Mouse (Mus musculus) G1E (cell line): ENCODE measurements around the gene Slc15a1. TPM values are rescaled to one million over a fixed set of nuclear protein-coding genes. Genes with fewer than 3 reads are reported as not detected.

Experiments
- ATAC-seq: 2 replicates; pipeline ENCODE4 v1.8.0; 2016; ENCODE audit warnings: mild to moderate bottlenecking; ENCODE audit not compliant: insufficient number of reproducible peaks, poor library complexity, low FRiP score, severe bottlenecking; ENCODE audit errors: extremely low read depth
- DNase-seq: peaks from one replicate; pipeline ENCODE4 v3.0.0; 2012; ENCODE audit warnings: low spot score
- H3K27me3 ChIP-seq: 2 replicates; pipeline ENCODE4 v1.6.1; 2012; ENCODE audit warnings: mild to moderate bottlenecking, low read length, inconsistent platforms; ENCODE audit not compliant: insufficient read depth
- H3K36me3 ChIP-seq: replicated peaks from 2 replicates; pipeline ENCODE3; 2012; ENCODE audit warnings: mild to moderate bottlenecking, inconsistent platforms
- H3K4me1 ChIP-seq: 2 replicates; pipeline ENCODE4 v1.6.1; 2012; ENCODE audit warnings: low read depth, low read length, inconsistent platforms, mixed read lengths; ENCODE audit not compliant: insufficient read depth
- H3K4me3 ChIP-seq: 2 replicates; pipeline ENCODE4 v1.5.1; 2012; ENCODE audit warnings: low read depth, mild to moderate bottlenecking, inconsistent platforms, low read length, moderate library complexity, mixed read lengths
- H3K9me3 ChIP-seq: replicated peaks from 2 replicates; pipeline ENCODE4 v1.6.1; 2012; ENCODE audit warnings: inconsistent platforms
- CTCF ChIP-seq: IDR thresholded peaks from 2 replicates; pipeline ENCODE4 v1.5.1; 2012; ENCODE audit warnings: low read depth, low read length, inconsistent platforms, mixed read lengths
- GATA1 ChIP-seq: IDR thresholded peaks from 2 replicates; pipeline ENCODE4 v1.6.1; 2012; ENCODE audit warnings: borderline replicate concordance, low read length, inconsistent platforms, mixed read lengths
- GATA2 ChIP-seq: IDR thresholded peaks from 2 replicates; pipeline ENCODE4 v1.6.1; 2012; ENCODE audit warnings: low read depth, low read length, inconsistent platforms, borderline replicate concordance
- POLR2AphosphoS5 ChIP-seq: IDR thresholded peaks from 2 replicates; pipeline ENCODE4 v1.6.1; 2012; ENCODE audit warnings: low read depth, low read length, inconsistent platforms; ENCODE audit not compliant: insufficient replicate concordance
- TAL1 ChIP-seq: conservative IDR thresholded peaks from 2 replicates; pipeline ENCODE4 v1.6.1; 2012; ENCODE audit warnings: low read depth, low read length, inconsistent platforms, mixed read lengths
- polyA plus RNA-seq: library from polyadenylated mRNA; stranded (reverse); fragments of >175 nt; gene quantifications from 2 replicates; pipeline ENCODE4 v1.2.3, GENCODE M21; 2012
- total RNA-seq, 2 experiments: library from RNA; stranded (forward) in 1 of 2; stranded (reverse) in 1 of 2; fragments of 200-1000 nt in 1 of 2; fragments of >200 nt in 1 of 2; fragmentation: Nextera tagmentation in 1 of 2; gene quantifications; 2 replicates each; pipeline ENCODE4 v1.2.3; 2014 to 2017

Slc15a1 gene
- total and polyA plus RNA-seq, 3 experiments, result 0.05 TPM; not detected in 2

DNA sequence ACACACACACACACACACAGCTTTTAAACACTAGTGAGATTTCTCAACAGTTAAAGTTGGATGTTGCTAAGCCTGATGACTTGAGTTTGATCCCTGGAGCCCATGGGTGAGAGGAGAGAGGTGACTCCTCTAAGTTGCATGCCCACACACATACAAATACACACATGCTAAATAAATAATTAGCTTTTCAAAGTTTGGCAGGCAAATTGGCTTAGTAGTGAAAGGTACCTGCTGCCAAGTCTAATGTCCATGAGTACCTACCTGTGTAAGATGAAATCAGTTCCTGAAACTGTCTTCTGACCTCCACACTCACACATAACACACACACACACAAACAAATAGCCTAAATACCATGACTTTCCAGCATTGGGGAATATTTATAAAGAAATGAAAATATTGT lies 35.5 kb downstream of the Slc15a1 start:
- ATAC-seq, result no peak
- Histone ChIP-seq H3K27me3 (no peaks in the 10 kb centered on the region), H3K4me3 (no peak overlapping the region), H3K36me3 (no peaks in the 10 kb centered on the region), H3K9me3 (peaks cover 2% of the 10 kb centered on the region; the same call in 1 of the 2 replicates), H3K4me1 (no peaks in the 10 kb centered on the region)
- no peak for TF ChIP-seq POLR2AphosphoS5
- TF ChIP-seq GATA1, result no peak
- TF ChIP-seq TAL1, result no peak
- no peak for DNase-seq

DNA sequence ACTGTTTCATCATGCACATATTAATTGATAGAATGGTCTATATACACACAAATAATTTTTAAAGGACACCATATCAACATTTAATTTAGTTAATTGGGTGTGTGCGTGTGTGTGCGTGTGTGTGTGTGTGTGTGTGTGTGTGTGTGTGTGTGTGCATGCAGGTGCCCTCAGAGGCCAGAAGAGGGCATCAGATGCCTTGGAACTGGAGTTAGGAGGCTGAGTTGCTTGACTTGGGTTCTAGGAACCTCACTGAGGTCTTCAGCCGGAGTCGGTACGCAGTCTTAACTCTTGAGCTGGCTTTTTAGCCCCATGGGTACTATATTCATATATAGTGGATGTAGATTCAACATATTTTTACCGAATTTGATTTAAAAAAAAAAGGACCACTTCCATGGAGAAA lies 37.4 kb downstream of the Slc15a1 start:
- Histone ChIP-seq H3K4me1 (no peaks in the 10 kb centered on the region), H3K36me3 (no peaks in the 10 kb centered on the region), H3K27me3 (no peaks in the 10 kb centered on the region), H3K9me3 (peaks cover 2% of the 10 kb centered on the region; the same call in 1 of the 2 replicates), H3K4me3 (no peak overlapping the region)
- TF ChIP-seq TAL1, result no peak
- no peak for TF ChIP-seq GATA2
- no peak for TF ChIP-seq GATA1
- TF ChIP-seq CTCF, result no peak
- no peak for TF ChIP-seq POLR2AphosphoS5
- no peak for ATAC-seq
- no peak for DNase-seq

GRCm38 (mm10) chr14:121466501-121466900 lies 38.6 kb downstream of the Slc15a1 start:
- Histone ChIP-seq H3K4me3 (no peak overlapping the region), H3K4me1 (no peaks in the 10 kb centered on the region), H3K27me3 (no peaks in the 10 kb centered on the region), H3K36me3 (no peaks in the 10 kb centered on the region), H3K9me3 (peaks cover 2% of the 10 kb centered on the region; the same call in 1 of the 2 replicates)
- no peak for ATAC-seq
- no peak for DNase-seq
- TF ChIP-seq TAL1 (no peak), GATA2 (no peak), POLR2AphosphoS5 (no peak), CTCF (no peak), GATA1 (no peak)

DNA sequence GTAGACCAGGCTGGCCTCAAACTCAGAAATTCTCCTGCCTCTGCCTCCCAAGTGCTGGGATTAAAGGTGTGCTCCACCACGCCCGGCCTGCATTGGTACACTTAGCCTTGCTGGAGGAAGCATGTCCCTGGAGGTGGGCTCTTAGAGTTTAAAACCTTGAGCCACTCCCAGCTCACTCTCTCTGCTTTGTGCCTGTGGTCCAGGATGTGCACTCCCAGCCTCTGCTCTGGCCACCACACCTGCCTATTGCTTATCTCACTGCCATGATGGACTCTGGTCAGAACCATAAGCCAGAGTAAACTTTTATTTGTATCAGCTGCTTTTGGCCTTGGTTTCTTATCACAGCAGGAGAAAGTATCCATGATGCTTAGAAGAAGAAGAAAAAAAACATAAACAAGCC lies 40.7 kb downstream of the Slc15a1 start:
- H3K36me3 ChIP-seq, result no peaks in the 10 kb centered on the region
- TF ChIP-seq TAL1 (no peak), CTCF (no peak), GATA2 (no peak), POLR2AphosphoS5 (no peak), GATA1 (no peak)
- H3K4me1 ChIP-seq, result no peaks in the 10 kb centered on the region
- peaks cover 2% of the 10 kb centered on the region; the same call in 1 of the 2 replicates for H3K9me3 ChIP-seq
- H3K27me3 ChIP-seq, result no peaks in the 10 kb centered on the region
- no peak overlapping the region for H3K4me3 ChIP-seq
- ATAC-seq (no peak), DNase-seq (no peak)

DNA sequence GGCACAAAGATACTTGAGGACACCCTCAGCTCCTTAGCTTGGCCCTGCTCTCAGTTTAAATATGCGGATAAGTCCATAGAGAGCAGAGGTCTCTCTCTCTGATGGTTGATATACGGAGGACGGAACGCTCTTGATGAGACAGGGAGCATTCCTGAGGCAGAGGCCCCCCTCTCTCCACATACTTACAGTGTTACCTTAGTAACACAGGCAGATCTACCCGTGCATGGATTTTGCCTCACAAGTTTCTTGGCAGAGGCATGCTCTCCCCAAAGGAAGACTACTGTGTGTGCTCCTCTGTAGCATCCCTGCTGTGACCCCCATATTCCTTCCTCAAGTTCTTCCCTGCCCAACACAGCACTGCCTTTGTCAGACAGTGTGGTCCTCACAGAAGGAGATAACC lies 42.3 kb downstream of the Slc15a1 start:
- TF ChIP-seq GATA1, result no peak
- TF ChIP-seq GATA2, result no peak
- no peak for TF ChIP-seq CTCF
- TF ChIP-seq POLR2AphosphoS5, result no peak
- no peak for TF ChIP-seq TAL1
- H3K9me3 ChIP-seq, result peaks cover 2% of the 10 kb centered on the region; the same call in 1 of the 2 replicates
- no peak overlapping the region for H3K4me3 ChIP-seq
- no peaks in the 10 kb centered on the region for H3K4me1 ChIP-seq
- ATAC-seq (no peak), DNase-seq (no peak)
- H3K36me3 ChIP-seq, result no peaks in the 10 kb centered on the region
- no peaks in the 10 kb centered on the region for H3K27me3 ChIP-seq

GRCm38 (mm10) chr14:121460966-121461365 lies 44.1 kb downstream of the Slc15a1 start:
- no peak for TF ChIP-seq TAL1
- TF ChIP-seq CTCF, result no peak
- no peak for TF ChIP-seq POLR2AphosphoS5
- no peak for TF ChIP-seq GATA2
- TF ChIP-seq GATA1, result no peak
- H3K4me1 ChIP-seq, result peaks cover 6% of the 10 kb centered on the region; the same call in 1 of the 2 replicates

DNA sequence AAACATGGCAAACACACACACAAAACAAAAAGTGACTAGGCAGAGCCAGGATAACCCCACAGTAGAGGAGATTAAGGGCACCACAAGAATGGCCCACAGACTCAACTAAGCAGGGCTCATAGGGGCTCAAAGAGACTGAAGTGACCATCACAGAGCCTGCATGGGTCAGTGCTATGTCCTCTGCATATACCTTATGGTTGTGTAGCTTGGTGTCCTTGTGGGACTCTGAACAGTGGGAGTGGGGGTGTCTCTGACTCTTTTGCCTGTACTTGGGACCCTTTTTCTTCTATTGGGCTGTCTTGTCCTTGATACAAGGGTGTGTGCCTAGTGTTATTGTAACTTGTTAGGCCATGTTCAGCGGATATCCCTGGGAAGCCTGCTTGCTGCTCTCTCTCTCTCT lies 46.5 kb downstream of the Slc15a1 start:
- TF ChIP-seq GATA2, result no peak
- ATAC-seq, result no peak
- H3K27me3 ChIP-seq, result no peaks in the 10 kb centered on the region; the same call in 1 of the 2 replicates
- no peaks in the 10 kb centered on the region for H3K9me3 ChIP-seq
- DNase-seq, result no peak
- no peaks in the 10 kb centered on the region for H3K36me3 ChIP-seq
- H3K4me3 ChIP-seq, result no peak overlapping the region
- H3K4me1 ChIP-seq, result peaks cover 10% of the 10 kb centered on the region; the same call in 1 of the 2 replicates

More at GRCm38 (mm10) chr14:121460966-121461365, 44.1 kb downstream of the Slc15a1 start:
- H3K9me3 ChIP-seq, result no peaks in the 10 kb centered on the region
- H3K27me3 ChIP-seq, result no peaks in the 10 kb centered on the region; the same call in 1 of the 2 replicates
- H3K4me3 ChIP-seq, result no peak overlapping the region
- no peaks in the 10 kb centered on the region for H3K36me3 ChIP-seq
- no peak for DNase-seq
- no peak for ATAC-seq
